Mouse (Mus musculus) MEL (cell line): ENCODE measurements at regions not wholly inside any gene's neighbourhood (a gene's known extent, or its start where the extent isn't known, plus 50 kb on each side); places are given as distances from the start of the nearest gene placed in this dataset.

Source experiments
- CHD1 ChIP-seq: IDR thresholded peaks from 2 replicates; pipeline ENCODE4 v1.6.1; 2012; ENCODE audit warnings: low read depth, mild to moderate bottlenecking, inconsistent platforms, low read length, improper control_type of control experiment
- CTCF ChIP-seq, 3 experiments: IDR thresholded peaks in 2 of 3; conservative IDR thresholded peaks in 1 of 3; 2 replicates each; pipeline ENCODE4 v1.5.1; 2011 to 2012; ENCODE audit warnings: low read length in 3 of 3, low read depth in 2 of 3, mild to moderate bottlenecking in 2 of 3, improper control_type of control experiment in 1 of 3, inconsistent platforms in 1 of 3, mixed read lengths in 1 of 3, moderate library complexity in 1 of 3; ENCODE audit not compliant: control insufficient read depth in 1 of 3, insufficient read depth in 1 of 3, poor library complexity in 1 of 3, severe bottlenecking in 1 of 3
- EP300 ChIP-seq, 2 experiments: IDR thresholded peaks; 2 replicates each; pipeline ENCODE4 v1.6.1; 2011; ENCODE audit warnings: improper control_type of control experiment in 2 of 2, low read length in 2 of 2, low read depth in 1 of 2, mild to moderate bottlenecking in 1 of 2
- GABPA ChIP-seq: IDR thresholded peaks from 2 replicates; pipeline ENCODE4 v1.6.1; 2012; ENCODE audit warnings: low read depth, mild to moderate bottlenecking, inconsistent platforms, low read length, improper control_type of control experiment, moderate library complexity
- MAX ChIP-seq: IDR thresholded peaks from 2 replicates; pipeline ENCODE4 v1.6.1; 2011; ENCODE audit warnings: low read length, improper control_type of control experiment
- MEF2A ChIP-seq: IDR thresholded peaks from 2 replicates; pipeline ENCODE4 v1.6.1; 2014; ENCODE audit warnings: low read depth, mild to moderate bottlenecking, inconsistent platforms, low read length, improper control_type of control experiment; ENCODE audit not compliant: poor library complexity, insufficient replicate concordance, severe bottlenecking; ENCODE audit errors: extremely low read depth
- MXI1 ChIP-seq: IDR thresholded peaks from 2 replicates; pipeline ENCODE4 v1.6.1; 2011; ENCODE audit warnings: mild to moderate bottlenecking, low read depth, low read length, improper control_type of control experiment
- POLR2A ChIP-seq, 2 experiments: IDR thresholded peaks; 2 replicates each; pipeline ENCODE4 v1.6.1; 2011 to 2012; ENCODE audit warnings: low read length in 2 of 2, mild to moderate bottlenecking in 2 of 2, control low read depth in 1 of 2, improper control_type of control experiment in 1 of 2, low read depth in 1 of 2, moderate library complexity in 1 of 2; ENCODE audit not compliant: control insufficient read depth in 1 of 2, insufficient read depth in 1 of 2, poor library complexity in 1 of 2
- POLR2AphosphoS2 ChIP-seq: IDR thresholded peaks from 2 replicates; pipeline ENCODE4 v1.6.1; 2011; ENCODE audit warnings: low read length, improper control_type of control experiment
- POLR2AphosphoS5 ChIP-seq: IDR thresholded peaks from 2 replicates; pipeline ENCODE4 v1.6.1; 2012; ENCODE audit warnings: low read depth, borderline replicate concordance, mild to moderate bottlenecking, inconsistent platforms, low read length, moderate library complexity, mixed read lengths
- SIN3A ChIP-seq: IDR thresholded peaks from 2 replicates; pipeline ENCODE4 v1.6.1; 2012; ENCODE audit warnings: low read length, improper control_type of control experiment, inconsistent platforms
- UBTF ChIP-seq: IDR thresholded peaks from 2 replicates; pipeline ENCODE4 v1.6.1; 2012; ENCODE audit warnings: low read depth, mild to moderate bottlenecking, inconsistent platforms, low read length, improper control_type of control experiment, moderate library complexity, borderline replicate concordance; ENCODE audit not compliant: insufficient read depth

- TF ChIP-seq CHD1 (no peak), POLR2AphosphoS2 (no peak), SIN3A (no peak), CTCF (IDR thresholded peaks at IDR 0.05 in 2 of 3, conservative IDR thresholded peaks at IDR 0.05 in 1 of 3; ENCODE audit: control insufficient read depth in 1 of 3, insufficient read depth in 1 of 3, low read depth in 2 of 3, low read length in 3 of 3, poor library complexity in 1 of 3, severe bottlenecking in 1 of 3) (no peak), EP300 (IDR thresholded peaks at IDR 0.05; ENCODE audit: low read depth in 1 of 2, low read length in 2 of 2) (no peak), MXI1 (no peak), GABPA (no peak), MEF2A (no peak), UBTF (no peak), POLR2AphosphoS5 (no peak), MAX (no peak), POLR2A (IDR thresholded peaks at IDR 0.05; ENCODE audit: control insufficient read depth in 1 of 2, insufficient read depth in 1 of 2, low read depth in 1 of 2, low read length in 2 of 2, poor library complexity in 1 of 2) (no peak)
These were observed 57.3 kb upstream of the Crhr1 start for GRCm38 (mm10) chr11:104075394-104075793.
